Mouse (Mus musculus): ENCODE measurements around the gene Nr1d1.

Gene Nr1d1

GRCm38 (mm10) chr11:98736176-98736575 lies 39.0 kb downstream of the Nr1d1 start:
- DNase-seq (ENCODE audit: low spot score), result no peak

- DNase-seq (ENCODE audit: low spot score), result no peak
Observed at GRCm38 (mm10) chr11:98735111-98735510, 40.0 kb downstream of the Nr1d1 start.

GRCm38 (mm10) chr11:98734020-98734419 lies 41.1 kb downstream of the Nr1d1 start:
- DNase-seq (ENCODE audit: low spot score), result no peak

GRCm38 (mm10) chr11:98731134-98731533 lies 44.0 kb downstream of the Nr1d1 start:
- no peak for DNase-seq (ENCODE audit: low spot score)

- DNase-seq (ENCODE audit: low spot score), result no peak
Observed at GRCm38 (mm10) chr11:98730727-98731126, 44.4 kb downstream of the Nr1d1 start.

- peak; percentile 92 for DNase-seq (ENCODE audit: low spot score)
Observed at GRCm38 (mm10) chr11:98729119-98729588, 46.0 kb downstream of the Nr1d1 start, which contains the start of gene Med24. TSS of gene Med24 (minus strand) at chr11:98729435.

GRCm38 (mm10) chr11:98725926-98726506 lies 49.1 kb downstream of the Nr1d1 start:
- DNase-seq (ENCODE audit: low spot score), result no peak

- no peak for DNase-seq (ENCODE audit: low spot score)
Observed at GRCm38 (mm10) chr11:98723098-98723497, 52.0 kb downstream of the Nr1d1 start.

- no peak for DNase-seq (ENCODE audit: low spot score)
Observed at GRCm38 (mm10) chr11:98721458-98722226, 53.5 kb downstream of the Nr1d1 start.

GRCm38 (mm10) chr11:98720756-98721155 lies 54.4 kb downstream of the Nr1d1 start:
- DNase-seq (ENCODE audit: low spot score), result no peak

Measured in layer of hippocampus, adult 9-10 months (tissue).